Mouse (Mus musculus) thymus, adult 18-20 months (tissue): Measurements from ENCODE around the gene Ece1.

Experiments
- DNase-seq, 2 experiments: peaks; one replicate each; pipeline ENCODE4 v3.0.0; 2022; ENCODE audit warnings: mixed read lengths in 2 of 2

Ece1 gene

GRCm38 (mm10) chr4:137883513-137884150, 21.6 kb downstream of the Ece1 start:
- DNase-seq: no peak

DNA sequence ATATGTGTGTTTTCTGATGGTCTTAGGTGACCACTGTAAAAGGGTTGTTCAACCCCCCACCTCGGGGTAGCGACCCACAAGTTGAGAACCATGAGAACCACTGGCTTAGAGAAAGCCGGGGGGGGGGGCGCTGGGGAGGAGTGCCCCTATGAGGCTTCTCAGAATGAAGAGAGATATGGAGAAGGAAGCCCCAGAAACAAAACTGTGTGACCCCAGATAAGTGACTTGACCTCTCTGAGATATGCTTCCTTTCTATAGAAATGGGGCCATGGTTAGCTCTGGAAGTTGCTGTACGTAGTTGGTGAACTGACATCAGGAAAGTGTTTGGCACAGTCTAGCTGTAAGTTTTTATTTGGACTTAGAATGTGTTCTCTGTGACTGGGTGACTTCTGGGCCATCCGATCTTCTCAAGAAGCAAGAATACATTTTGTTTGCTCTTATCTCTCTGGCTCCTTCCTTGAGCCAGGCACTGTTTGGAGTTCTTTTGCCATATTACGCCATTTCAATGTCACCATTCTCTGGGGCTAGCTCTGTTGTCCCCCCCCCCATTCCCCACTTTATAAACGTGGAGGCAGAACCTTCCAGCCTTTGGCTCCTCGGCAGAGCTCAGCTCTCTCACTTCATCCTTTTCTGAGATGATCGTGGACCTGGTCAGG, 25.4 kb downstream of the Ece1 start:
- DNase-seq: no peak

DNA sequence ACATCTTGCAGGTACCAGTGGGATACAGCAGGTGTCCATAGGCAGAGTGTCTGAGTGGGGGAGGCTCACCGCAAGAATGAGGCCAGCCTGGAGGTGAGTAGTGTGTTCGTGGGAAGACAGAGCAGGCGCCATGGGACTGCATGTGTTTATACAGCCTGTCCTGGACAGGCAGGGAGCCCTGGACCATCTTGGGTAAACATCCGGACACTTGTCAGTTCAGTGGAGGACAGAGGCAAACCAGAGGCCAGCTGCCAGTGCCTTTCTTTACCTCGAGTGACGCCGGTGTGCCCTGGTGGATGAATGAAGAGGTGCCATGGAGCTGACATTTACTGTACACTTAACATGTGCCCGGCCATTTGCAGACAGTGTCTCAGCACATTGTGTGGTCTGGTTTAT, 26.0 kb downstream of the Ece1 start:
- no peak for DNase-seq

GRCm38 (mm10) chr4:137890596-137890995, 28.6 kb downstream of the Ece1 start:
- DNase-seq: no peak

GRCm38 (mm10) chr4:137891553-137892145, 29.6 kb downstream of the Ece1 start:
- no peak for DNase-seq

DNA sequence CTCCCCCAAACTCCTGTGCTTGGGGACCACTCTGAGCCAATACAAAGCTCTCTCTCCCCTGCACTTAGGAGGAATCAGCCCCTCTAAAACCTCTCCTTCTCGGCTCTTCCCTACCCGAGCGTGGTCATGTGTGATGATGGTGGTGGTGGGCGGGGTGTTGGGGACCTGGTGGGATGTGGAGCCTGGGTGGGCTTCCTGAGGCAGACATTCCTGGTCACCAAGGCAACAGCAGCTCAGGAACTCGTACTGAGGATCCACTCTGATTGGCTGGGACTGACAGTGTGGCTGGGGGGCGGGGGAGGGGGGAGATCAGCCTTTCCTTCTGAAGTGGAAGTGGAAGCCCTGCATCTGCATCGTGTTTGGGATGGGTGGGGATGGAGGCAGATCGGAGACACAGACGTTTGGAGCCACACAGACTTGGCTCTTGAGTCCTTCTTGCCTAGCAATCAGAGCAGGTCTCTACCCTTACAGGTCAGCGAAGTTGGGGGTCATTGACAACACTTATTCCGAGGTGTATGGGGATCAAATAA, 30.7 kb downstream of the Ece1 start:
- DNase-seq: no peak

DNA sequence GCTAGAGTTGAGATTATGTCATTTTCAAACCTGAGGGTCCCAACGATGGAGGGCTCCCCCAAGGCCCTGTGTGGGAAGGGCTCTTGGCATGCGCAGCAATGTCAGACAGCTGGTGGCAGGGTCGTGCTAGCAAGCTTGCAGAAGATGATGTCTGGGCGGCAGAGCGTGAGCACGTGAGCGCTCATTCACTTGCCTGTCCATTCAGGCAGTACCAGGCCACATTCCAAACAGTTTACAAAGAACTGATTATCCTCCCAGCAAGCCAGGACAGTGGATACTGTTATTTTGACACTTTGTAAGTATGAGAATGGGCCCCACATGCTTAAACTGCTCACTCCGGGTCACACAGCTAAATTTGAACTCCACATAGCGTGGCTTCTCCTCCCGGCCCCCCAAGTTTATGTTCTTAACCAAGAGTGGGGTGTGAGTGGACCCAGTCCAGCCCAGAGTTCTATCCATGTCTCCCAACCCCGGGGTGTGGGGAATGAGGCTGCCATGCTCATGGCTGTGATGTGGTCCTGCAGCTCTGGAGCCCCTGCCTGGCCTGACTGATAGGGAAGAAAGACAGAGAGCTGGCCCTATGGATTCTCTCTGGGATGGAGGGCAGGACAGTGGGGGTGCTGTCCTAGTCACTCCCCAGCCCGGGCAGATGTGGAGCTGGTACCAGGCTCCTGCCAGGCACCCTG, 34.7 kb downstream of the Ece1 start:
- DNase-seq: no peak

DNA sequence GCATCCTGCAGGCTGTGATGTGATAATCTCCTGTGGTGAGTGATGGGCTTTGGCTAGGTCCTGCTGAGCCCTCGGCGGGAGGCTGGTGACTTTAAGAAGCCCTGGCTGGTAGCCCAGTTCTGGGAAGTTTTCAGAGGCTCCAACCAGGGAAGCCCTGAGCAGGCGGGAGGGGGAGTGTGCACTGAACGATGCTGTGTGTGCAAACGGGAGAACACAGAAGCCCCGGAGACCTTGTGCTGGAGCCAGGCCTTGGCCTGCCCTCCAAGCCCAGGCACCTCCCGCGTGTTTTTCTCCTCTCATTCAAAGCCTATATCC, 35.2 kb downstream of the Ece1 start:
- no peak for DNase-seq

GRCm38 (mm10) chr4:137898490-137898889, 36.5 kb downstream of the Ece1 start:
- no peak for DNase-seq

GRCm38 (mm10) chr4:137902268-137902667, 40.2 kb downstream of the Ece1 start:
- DNase-seq: no peak

DNA sequence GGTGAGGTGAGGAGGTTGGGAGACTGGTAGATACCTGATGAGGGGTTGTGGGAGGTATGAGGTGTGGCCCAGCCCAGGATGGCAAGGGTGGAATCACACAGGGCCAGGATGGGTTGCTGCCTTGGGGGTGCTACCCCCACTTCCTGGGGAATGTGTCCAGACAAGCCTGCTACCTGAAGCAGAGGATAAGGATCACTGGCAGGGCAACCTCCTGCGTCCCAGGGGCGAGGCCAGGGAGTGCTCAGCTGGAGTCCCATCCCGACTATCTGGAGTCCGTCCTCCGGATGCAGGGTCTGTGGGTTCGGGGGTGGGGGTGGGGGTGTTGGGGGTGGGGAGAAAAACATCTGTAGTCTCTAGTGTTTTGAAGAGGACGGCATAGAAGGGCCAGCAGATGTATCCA, 40.8 kb downstream of the Ece1 start:
- no peak for DNase-seq

DNA sequence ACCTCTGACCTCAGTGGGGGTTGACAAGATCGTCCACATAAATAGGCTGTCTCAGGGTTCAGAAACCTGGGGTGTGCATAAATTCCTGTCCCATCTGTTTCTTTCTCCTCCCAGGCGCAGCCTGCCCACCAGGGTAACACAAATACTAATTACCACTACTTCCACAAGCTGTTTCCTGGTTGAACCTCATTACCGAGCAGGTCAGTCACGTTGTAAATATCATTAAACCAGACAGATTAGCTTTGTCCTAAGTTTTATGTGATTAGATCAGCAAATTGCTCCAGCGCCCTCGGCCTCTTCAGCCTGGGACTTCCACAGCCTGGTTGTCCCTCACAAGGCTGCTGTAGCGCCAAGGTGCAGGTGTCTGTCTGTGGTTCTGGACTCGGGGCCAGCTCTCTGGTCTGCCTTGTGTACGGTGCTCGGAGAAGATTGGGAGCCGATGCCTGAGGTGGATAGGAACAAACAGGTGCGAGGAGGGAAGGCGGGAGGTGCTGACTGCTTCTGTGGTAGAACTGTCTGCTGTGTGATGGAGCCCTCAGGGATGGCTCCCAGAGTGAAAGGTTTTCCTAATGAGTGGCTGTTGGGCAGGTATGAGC, 43.0 kb downstream of the Ece1 start:
- no peak for DNase-seq

- no peak for DNase-seq
These were observed 45.9 kb downstream of the Ece1 start for GRCm38 (mm10) chr4:137907979-137908378.

DNA sequence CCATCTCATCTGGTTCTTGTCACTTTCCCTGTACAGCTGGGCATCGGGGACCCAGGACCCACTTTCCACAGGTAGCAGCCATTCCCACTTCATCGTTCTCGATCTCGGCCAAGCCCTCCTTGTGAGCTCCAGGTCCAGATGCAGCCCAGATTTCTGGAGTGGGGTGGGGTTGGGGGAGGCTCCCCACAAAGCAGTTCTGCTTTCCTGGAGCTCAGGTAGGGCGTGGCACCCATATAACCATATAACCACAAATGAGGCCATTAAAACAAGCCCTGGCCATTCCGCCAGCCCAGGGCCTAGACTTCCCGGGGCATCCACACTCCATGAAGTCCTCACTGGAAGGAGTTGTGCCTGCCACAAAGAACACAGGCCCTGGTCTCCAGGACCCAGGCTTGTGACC, 46.5 kb downstream of the Ece1 start:
- no peak for DNase-seq

GRCm38 (mm10) chr4:137908915-137909314, 46.9 kb downstream of the Ece1 start:
- no peak for DNase-seq

DNA sequence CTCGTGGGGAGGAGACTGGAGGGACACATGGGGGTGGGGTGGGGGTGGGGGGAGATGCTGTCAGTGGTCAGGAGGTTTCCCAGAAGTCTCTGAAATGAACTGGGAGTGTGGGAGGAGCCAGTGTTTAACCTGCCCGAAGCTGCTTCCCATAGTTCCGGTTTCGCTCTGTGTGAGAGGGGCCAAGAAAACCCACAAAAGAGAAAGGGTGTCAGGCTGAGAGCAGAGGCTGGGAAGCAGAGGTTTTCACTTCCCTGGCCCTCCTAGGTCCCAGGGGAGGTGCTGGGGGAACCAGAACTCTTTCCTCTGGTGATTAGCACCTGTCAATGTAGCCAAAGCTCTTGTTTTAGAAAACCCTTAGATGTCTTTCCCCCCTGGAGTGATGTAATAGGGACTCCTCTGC, 47.4 kb downstream of the Ece1 start:
- no peak for DNase-seq

GRCm38 (mm10) chr4:137910382-137911009, 48.5 kb downstream of the Ece1 start:
- DNase-seq: no peak

DNA sequence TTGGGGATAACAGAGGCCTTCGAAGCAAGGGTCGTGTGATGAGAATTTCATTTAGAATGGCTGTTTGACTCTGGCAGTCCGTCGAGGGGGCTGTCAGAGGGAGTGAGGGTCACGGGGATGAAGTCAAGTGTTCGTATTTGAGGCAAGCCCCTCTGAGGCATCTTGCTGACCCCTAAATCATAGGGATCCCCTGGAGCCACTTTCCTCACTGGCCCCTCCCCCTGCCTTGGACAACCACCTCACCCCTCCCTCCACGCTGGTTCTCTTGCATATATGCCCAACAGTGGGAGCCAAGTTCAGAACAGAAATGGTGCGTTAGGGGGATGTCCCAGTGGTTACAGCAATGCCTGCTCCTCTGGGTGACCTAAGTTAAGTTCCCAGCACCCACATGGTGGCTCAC, 49.6 kb downstream of the Ece1 start:
- DNase-seq: no peak

DNA sequence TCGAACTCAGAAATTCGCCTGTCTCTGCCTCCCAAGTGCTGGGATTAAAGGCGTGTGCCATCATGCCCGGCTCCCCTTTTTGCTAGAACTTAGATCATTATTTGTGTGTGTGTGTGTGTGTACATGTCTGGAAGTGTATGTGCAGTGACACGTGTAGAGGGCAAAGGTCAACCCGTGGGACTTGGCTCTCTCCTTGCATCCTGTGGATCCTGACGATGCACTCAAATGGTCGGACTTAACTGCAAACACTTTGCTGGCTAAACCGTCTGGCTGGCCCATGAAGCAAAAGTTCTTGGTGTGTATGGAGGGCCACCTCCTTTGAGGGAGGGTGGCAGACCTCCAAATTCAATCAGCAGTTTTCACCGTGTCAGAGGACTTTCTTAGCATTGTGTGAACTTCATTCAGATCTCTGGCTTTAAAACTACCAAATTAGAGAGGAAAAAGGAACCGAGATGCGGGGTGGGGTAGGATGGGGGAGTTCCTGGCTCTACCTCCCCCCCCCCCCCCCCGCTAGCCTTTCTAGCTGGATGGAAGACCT, 50.8 kb downstream of the Ece1 start:
- DNase-seq: no peak

GRCm38 (mm10) chr4:137913321-137914057, 51.5 kb downstream of the Ece1 start:
- peak; percentile 41 to 58 for DNase-seq

DNA sequence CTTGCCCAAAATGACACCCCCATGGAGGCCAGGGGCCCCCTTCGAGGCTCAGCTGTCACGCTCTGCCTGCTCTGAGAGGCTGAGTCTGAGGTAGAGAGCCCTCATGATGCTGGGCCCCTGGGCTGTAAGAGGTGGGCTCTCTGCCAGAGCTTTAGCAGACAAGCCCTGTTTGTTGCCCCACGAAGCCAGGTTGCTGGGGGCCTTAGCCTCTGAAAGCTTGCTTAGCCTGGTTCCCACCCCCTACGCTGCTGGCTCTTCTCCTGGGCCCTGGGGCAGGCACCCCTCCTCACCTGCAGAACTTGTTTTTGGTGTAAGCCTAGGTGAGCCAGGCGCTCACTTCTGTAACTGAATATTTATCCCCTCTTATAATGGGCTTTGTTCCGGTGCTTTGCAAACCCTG, 55.6 kb downstream of the Ece1 start:
- no peak for DNase-seq

DNA sequence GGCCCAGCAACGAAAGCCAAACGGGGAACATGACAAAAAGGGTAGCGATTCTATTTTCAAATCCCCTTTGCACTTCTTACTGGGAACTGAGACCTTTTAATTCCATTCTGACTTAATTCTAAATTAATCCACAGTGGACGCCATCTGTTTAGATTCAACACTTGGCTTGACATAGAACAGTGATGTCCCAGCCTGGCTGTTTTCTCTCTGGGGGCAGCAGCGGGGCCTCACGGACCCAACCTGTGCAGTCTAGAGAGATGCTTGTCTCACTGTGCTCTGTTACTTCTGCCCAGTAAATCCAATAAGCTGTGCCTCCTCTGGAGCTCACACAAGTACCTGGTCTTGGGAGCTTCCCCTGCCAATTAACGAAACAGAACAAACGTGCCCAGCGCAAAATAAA, 56.5 kb downstream of the Ece1 start:
- no peak for DNase-seq
